Mouse (Mus musculus) neural tube, embryonic 13.5 days (tissue): ENCODE measurements around the gene Usf3. TPM values are rescaled to one million over a fixed set of nuclear protein-coding genes. Genes with fewer than 3 reads are reported as not detected.

ENCODE experiments used
- ATAC-seq: fragments of 200-750 bp; cut with Nextera tagmentation; 2 replicates; pipeline ENCODE4 v1.8.0; 2017; ENCODE audit warnings: low read depth, mild to moderate bottlenecking, moderate TSS enrichment, moderate library complexity
- H3K27ac ChIP-seq: fragments of 300-500 bp; sonication (generic); replicated peaks from 2 replicates; pipeline ENCODE4 v1.5.1; 2015; ENCODE audit warnings: moderate library complexity, mild to moderate bottlenecking, inconsistent platforms
- H3K27me3 ChIP-seq: fragments of 300-500 bp; sonication (generic); 2 replicates; pipeline ENCODE4 v1.6.1; 2015; ENCODE audit warnings: mild to moderate bottlenecking, inconsistent platforms
- H3K36me3 ChIP-seq: fragments of 300-500 bp; sonication (generic); 2 replicates; pipeline ENCODE4 v1.6.1; 2015; ENCODE audit warnings: mild to moderate bottlenecking, inconsistent platforms
- H3K4me1 ChIP-seq: fragments of 300-500 bp; sonication (generic); replicated peaks from 2 replicates; pipeline ENCODE4 v1.6.1; 2015; ENCODE audit warnings: inconsistent platforms
- H3K4me2 ChIP-seq: fragments of 300-500 bp; sonication (generic); 2 replicates; pipeline ENCODE4 v1.6.1; 2015; ENCODE audit warnings: inconsistent platforms, mild to moderate bottlenecking, moderate library complexity
- H3K4me3 ChIP-seq: fragments of 300-500 bp; sonication (generic); 2 replicates; pipeline ENCODE4 v1.5.1; 2015; ENCODE audit warnings: mild to moderate bottlenecking, inconsistent platforms
- H3K9ac ChIP-seq: fragments of 300-500 bp; sonication (generic); 2 replicates; pipeline ENCODE4 v1.6.1; 2015; ENCODE audit warnings: moderate library complexity, mild to moderate bottlenecking, inconsistent platforms
- H3K9me3 ChIP-seq: fragments of 300-500 bp; sonication (generic); 2 replicates; pipeline ENCODE4 v1.6.1; 2016; ENCODE audit warnings: inconsistent platforms
- WGBS: fragments of 180-500 bp; shearing (Covaris S2); methylation state at CpG from one replicate; pipeline ENCODE4 v1.1.7; 2015; 5-methylcytosine and 5-hydroxymethylcytosine counted together
- polyA plus RNA-seq: library from polyadenylated mRNA; unstranded; fragments of >200 nt; fragmentation: Nextera tagmentation; extraction: Ambion mirVana; gene quantifications from 2 replicates; pipeline ENCODE4 v1.2.1, GENCODE M21; 2015

Gene Usf3
- polyA plus RNA-seq, 1 experiment from 2014 or later = 1.9 TPM

DNA sequence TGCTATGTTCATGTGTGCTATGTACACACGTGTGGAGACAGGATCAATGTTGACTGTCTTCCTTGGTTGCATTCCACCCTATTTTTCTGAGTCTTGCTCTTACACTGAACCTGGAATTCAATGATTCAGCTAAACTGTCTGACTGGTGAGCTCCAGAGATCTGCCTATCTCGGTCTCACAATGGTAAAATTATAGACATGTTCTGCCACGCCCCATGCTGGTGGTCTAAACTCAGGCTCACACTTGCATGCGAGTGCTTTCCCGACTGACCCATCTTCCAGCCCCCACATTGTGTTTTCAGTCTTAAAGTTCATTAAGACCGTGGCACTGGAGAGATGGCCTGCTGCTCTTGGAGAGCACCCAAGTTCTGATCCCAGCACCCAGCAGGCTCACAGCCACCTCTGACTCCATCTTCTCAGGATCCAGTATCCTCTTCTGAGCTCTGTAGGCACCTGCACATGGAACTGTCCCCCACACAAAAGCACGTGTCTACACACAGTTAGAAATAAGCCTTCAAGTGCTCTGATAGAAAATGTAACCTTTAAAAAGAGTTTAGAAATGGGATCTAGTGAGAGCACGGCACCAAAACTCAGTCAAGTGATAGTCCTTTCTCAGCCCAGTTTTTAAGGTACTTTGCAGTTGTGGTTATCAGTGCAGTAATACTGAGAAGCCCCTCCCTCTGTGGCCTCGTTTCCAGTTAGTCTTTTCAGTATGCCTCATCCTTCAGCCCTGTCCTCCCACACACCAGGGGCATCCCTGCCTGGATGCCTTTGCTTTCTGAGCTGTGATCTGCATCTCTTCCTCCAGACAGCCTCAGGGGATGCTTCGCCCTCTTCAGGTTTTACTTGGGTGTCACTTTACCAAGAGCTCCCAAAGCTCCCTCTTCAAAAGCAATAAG lies 37.4 kb downstream of the Usf3 start:
- ATAC-seq = no peak
- WGBS = 86% methylated on average over 10 of the region's 10 CpGs

DNA sequence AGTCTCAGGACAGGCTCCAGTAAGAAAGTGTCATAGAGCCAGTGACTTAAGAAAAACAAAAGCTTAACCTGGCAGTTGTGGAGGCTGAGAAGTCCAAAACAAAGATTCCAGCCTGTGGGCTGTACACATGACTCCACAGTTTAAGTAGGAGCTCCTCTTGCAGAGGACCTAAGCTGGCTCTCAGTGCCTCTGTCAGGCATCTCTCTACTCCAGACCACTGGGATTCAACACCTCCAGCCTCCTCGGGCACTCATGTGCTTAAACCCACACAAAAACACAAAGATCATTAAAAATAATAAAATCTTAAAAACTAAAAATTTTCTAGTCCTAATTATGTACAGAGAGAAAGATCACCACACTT lies 38.0 kb downstream of the Usf3 start:
- WGBS = 97% methylated on average over 1 of the region's 1 CpGs
- no peak for ATAC-seq
- H3K36me3 ChIP-seq = peaks cover 84% of the 10 kb centered on the region

More for the DNA sequence above, 37.4 kb downstream of the Usf3 start:
- no peak overlapping the region for H3K9ac ChIP-seq
- no peaks in the 10 kb centered on the region for H3K4me1 ChIP-seq
- H3K4me3 ChIP-seq = no peak overlapping the region
- no peak overlapping the region for H3K27ac ChIP-seq
- H3K36me3 ChIP-seq = peaks cover 81% of the 10 kb centered on the region
- no peaks in the 10 kb centered on the region for H3K27me3 ChIP-seq
- no peak overlapping the region for H3K4me2 ChIP-seq
- H3K9me3 ChIP-seq = no peaks in the 10 kb centered on the region

GRCm38 (mm10) chr16:44212703-44213102 lies 39.7 kb downstream of the Usf3 start:
- Histone ChIP-seq H3K27ac (no peak overlapping the region), H3K9ac (no peak overlapping the region), H3K27me3 (no peaks in the 10 kb centered on the region), H3K9me3 (no peaks in the 10 kb centered on the region), H3K4me2 (no peak overlapping the region), H3K36me3 (peaks cover 86% of the 10 kb centered on the region), H3K4me1 (no peaks in the 10 kb centered on the region), H3K4me3 (no peak overlapping the region)
- WGBS = 96% methylated on average over 7 of the region's 7 CpGs
- no peak for ATAC-seq

More for the DNA sequence above, 38.0 kb downstream of the Usf3 start:
- Histone ChIP-seq H3K9me3 (no peaks in the 10 kb centered on the region), H3K4me3 (no peak overlapping the region), H3K27me3 (no peaks in the 10 kb centered on the region), H3K4me2 (no peak overlapping the region), H3K9ac (no peak overlapping the region), H3K4me1 (no peaks in the 10 kb centered on the region), H3K27ac (no peak overlapping the region)

DNA sequence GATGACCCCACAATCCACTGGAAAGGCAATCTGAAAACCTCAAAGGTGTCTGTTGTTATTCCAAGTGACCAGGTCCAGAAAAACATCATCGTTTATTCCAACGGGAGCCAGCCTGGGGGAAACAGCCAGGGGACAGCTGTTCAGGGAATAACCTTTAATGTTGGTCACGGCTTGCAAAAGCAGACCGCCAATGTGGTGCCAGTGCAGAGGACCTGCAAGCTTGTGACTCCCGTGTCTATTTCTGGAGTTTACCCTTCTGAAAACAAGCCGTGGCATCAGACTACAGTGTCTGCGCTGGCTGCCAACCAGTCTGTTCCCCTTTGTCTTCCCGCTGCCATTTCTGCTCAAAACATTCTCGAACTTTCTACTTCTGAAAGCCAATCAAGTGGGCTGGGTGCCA lies 42.5 kb downstream of the Usf3 start:
- peaks cover 87% of the 10 kb centered on the region for H3K36me3 ChIP-seq
- WGBS = 96% methylated on average over 9 of the region's 9 CpGs
- no peaks in the 10 kb centered on the region for H3K4me1 ChIP-seq
- no peak for ATAC-seq
- H3K4me3 ChIP-seq = no peak overlapping the region
- H3K9ac ChIP-seq = no peak overlapping the region
- H3K9me3 ChIP-seq = no peaks in the 10 kb centered on the region
- no peaks in the 10 kb centered on the region for H3K27me3 ChIP-seq
- H3K4me2 ChIP-seq = no peak overlapping the region
- no peak overlapping the region for H3K27ac ChIP-seq

- Histone ChIP-seq H3K27me3 (no peaks in the 10 kb centered on the region), H3K36me3 (peaks cover 90% of the 10 kb centered on the region), H3K4me2 (no peak overlapping the region), H3K9me3 (no peaks in the 10 kb centered on the region), H3K4me1 (no peaks in the 10 kb centered on the region), H3K27ac (no peak overlapping the region), H3K4me3 (no peak overlapping the region), H3K9ac (no peak overlapping the region)
- WGBS = 96% methylated on average over 7 of the region's 7 CpGs
- no peak for ATAC-seq
Measured at GRCm38 (mm10) chr16:44216417-44216816, 43.4 kb downstream of the Usf3 start.

GRCm38 (mm10) chr16:44221463-44221862 lies 48.4 kb downstream of the Usf3 start:
- ATAC-seq = no peak
- H3K4me3 ChIP-seq = no peak overlapping the region
- H3K27me3 ChIP-seq = no peaks in the 10 kb centered on the region
- WGBS = 91% methylated on average over 6 of the region's 6 CpGs
- H3K4me1 ChIP-seq = no peaks in the 10 kb centered on the region
- H3K9me3 ChIP-seq = no peaks in the 10 kb centered on the region
- no peak overlapping the region for H3K27ac ChIP-seq
- H3K36me3 ChIP-seq = peaks cover 63% of the 10 kb centered on the region
- no peak overlapping the region for H3K9ac ChIP-seq
- H3K4me2 ChIP-seq = no peak overlapping the region

GRCm38 (mm10) chr16:44226706-44227291 lies 53.8 kb downstream of the Usf3 start:
- H3K9me3 ChIP-seq = no peaks in the 10 kb centered on the region
- H3K36me3 ChIP-seq = peaks cover 9% of the 10 kb centered on the region
- no peaks in the 10 kb centered on the region for H3K4me1 ChIP-seq
- 89% methylated on average over 13 of the region's 13 CpGs for WGBS
- no peak for ATAC-seq
- no peak overlapping the region for H3K4me2 ChIP-seq
- H3K4me3 ChIP-seq = no peak overlapping the region
- H3K27ac ChIP-seq = no peak overlapping the region
- no peak overlapping the region for H3K9ac ChIP-seq
- H3K27me3 ChIP-seq = no peaks in the 10 kb centered on the region

DNA sequence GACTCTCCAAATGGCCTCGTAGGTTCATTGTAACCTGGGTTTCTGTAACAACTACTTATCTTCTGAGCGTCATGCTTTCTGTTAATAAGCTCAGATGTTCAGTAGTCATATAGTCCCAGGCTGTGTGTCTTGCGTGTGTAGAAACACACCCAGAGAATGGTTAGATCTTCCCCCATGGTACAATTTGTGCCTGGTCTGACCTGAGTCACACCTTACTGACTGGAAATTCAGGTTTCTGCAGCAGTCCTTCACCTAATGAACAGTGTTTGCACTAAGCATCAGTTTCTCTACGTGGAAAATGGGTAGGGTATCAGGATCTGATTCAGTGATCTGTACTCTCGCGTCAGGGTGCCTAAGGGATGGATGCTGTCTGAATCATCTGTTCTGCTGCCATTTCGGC lies 60.0 kb downstream of the Usf3 start:
- Histone ChIP-seq H3K4me1 (no peaks in the 10 kb centered on the region), H3K36me3 (no peaks in the 10 kb centered on the region), H3K27ac (no peak overlapping the region), H3K4me3 (no peak overlapping the region), H3K4me2 (no peak overlapping the region), H3K9me3 (no peaks in the 10 kb centered on the region), H3K9ac (no peak overlapping the region), H3K27me3 (no peaks in the 10 kb centered on the region)
- 89% methylated on average over 7 of the region's 7 CpGs for WGBS
- ATAC-seq = no peak

DNA sequence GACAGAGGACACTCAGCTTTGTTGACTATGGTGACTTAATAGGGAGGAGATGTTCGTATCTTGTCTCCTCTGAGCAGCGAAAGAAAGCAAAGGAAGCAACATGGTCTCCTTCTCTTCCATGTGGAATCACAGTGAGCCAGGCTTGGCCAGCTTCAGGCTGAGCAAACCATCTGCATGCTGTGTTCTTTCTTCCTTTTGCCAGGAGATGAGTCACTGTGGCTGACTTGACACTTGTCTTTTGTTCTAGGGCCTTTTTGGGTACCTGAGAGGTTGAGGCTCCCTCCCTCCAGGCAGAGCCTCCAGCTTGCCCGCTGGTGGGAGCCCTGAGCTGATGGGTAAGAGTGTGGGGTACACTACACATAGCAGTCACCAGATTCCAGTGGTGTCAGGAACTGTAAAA lies 64.8 kb downstream of the Usf3 start:
- H3K27ac ChIP-seq = no peak overlapping the region
- no peak overlapping the region for H3K4me3 ChIP-seq
- H3K36me3 ChIP-seq = no peaks in the 10 kb centered on the region
- H3K9me3 ChIP-seq = no peaks in the 10 kb centered on the region
- no peak for ATAC-seq
- 82% methylated on average over 3 of the region's 3 CpGs for WGBS
- H3K4me1 ChIP-seq = no peaks in the 10 kb centered on the region
- no peak overlapping the region for H3K4me2 ChIP-seq
- H3K9ac ChIP-seq = no peak overlapping the region
- no peaks in the 10 kb centered on the region for H3K27me3 ChIP-seq

DNA sequence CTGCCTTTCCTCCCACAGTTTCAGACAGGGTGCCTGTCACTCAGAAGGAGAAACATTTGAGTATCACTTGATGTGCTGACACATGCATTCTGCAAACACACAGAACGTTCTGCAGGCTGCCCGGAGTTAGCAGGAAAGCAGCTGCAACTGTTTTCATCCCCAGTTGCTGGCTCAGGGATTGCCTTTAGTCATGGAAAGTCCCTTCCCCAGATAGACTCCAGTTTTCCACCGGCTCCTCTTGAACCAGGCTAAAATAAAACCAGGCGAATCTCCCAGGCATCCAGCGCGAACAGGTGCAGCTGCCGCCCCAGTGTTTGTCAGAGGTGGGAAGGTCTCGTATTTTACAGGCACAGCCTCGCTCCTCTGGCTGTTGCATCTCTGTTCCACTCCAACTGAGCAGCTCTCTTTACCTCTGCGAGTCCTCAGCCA lies 65.8 kb downstream of the Usf3 start:
- Histone ChIP-seq H3K4me2 (no peak overlapping the region), H3K27me3 (no peaks in the 10 kb centered on the region), H3K9me3 (no peaks in the 10 kb centered on the region), H3K4me3 (no peak overlapping the region), H3K36me3 (no peaks in the 10 kb centered on the region), H3K9ac (no peak overlapping the region), H3K27ac (no peak overlapping the region), H3K4me1 (no peaks in the 10 kb centered on the region)
- ATAC-seq = no peak
- 66% methylated on average over 10 of the region's 10 CpGs for WGBS

GRCm38 (mm10) chr16:44240406-44240805 lies 67.4 kb downstream of the Usf3 start:
- H3K4me1 ChIP-seq = no peaks in the 10 kb centered on the region
- H3K4me3 ChIP-seq = no peak overlapping the region
- no peak overlapping the region for H3K4me2 ChIP-seq
- 72% methylated on average over 8 of the region's 8 CpGs for WGBS
- ATAC-seq = no peak
- H3K36me3 ChIP-seq = no peaks in the 10 kb centered on the region
- H3K9ac ChIP-seq = no peak overlapping the region
- H3K27me3 ChIP-seq = no peaks in the 10 kb centered on the region
- H3K9me3 ChIP-seq = no peaks in the 10 kb centered on the region
- no peak overlapping the region for H3K27ac ChIP-seq

DNA sequence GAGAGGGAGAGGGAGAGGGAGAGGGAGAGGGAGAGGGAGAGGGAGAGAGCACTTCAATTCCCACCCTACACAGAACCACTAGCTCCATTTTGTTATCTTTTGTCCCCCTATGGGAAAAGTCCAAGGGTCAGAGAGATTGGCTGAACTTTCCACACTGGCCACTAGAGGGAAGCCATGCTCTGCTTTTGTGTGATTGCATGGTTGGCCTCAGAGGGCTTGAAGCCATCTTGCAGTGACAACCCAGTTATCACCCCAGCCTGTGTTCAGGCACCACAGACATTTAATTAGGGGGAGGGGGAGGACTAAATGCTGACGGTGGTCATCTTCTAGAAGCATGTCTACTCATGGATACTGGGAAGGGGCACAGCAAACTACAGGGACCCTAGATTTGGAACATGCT lies 69.6 kb downstream of the Usf3 start:
- no peaks in the 10 kb centered on the region for H3K9me3 ChIP-seq
- peak; percentile 61; the same call in 1 of the 2 replicates for ATAC-seq

More for the DNA sequence above, 69.6 kb downstream of the Usf3 start:
- H3K4me2 ChIP-seq = no peak overlapping the region
- H3K4me3 ChIP-seq = no peak overlapping the region
- H3K27me3 ChIP-seq = no peaks in the 10 kb centered on the region
- H3K36me3 ChIP-seq = no peaks in the 10 kb centered on the region
- H3K9ac ChIP-seq = no peak overlapping the region
- no peak overlapping the region for H3K27ac ChIP-seq
- WGBS = 0% methylated on average over 1 of the region's 1 CpGs
- H3K4me1 ChIP-seq = no peaks in the 10 kb centered on the region
